Mouse (Mus musculus): Measurements from ENCODE around the gene Dnah2. TPM values are rescaled to one million over a fixed set of nuclear protein-coding genes. Genes with fewer than 3 reads are reported as not detected.

Gene Dnah2
- total RNA-seq (2023): 0.09 TPM

GRCm38 (mm10) chr11:69549060-69549656 is at the start of gene Dnah2:
Gene Dnah2 (minus strand): TSS chr11:69549110.

GRCm38 (mm10) chr11:69580091-69580514 is 31.2 kb upstream of the Dnah2 start, which contains the start of the genes Wrap53 and Trp53:
Gene Wrap53 (minus strand): TSS chr11:69580255.
Gene Trp53 (plus strand): TSS chr11:69580359.

DNA sequence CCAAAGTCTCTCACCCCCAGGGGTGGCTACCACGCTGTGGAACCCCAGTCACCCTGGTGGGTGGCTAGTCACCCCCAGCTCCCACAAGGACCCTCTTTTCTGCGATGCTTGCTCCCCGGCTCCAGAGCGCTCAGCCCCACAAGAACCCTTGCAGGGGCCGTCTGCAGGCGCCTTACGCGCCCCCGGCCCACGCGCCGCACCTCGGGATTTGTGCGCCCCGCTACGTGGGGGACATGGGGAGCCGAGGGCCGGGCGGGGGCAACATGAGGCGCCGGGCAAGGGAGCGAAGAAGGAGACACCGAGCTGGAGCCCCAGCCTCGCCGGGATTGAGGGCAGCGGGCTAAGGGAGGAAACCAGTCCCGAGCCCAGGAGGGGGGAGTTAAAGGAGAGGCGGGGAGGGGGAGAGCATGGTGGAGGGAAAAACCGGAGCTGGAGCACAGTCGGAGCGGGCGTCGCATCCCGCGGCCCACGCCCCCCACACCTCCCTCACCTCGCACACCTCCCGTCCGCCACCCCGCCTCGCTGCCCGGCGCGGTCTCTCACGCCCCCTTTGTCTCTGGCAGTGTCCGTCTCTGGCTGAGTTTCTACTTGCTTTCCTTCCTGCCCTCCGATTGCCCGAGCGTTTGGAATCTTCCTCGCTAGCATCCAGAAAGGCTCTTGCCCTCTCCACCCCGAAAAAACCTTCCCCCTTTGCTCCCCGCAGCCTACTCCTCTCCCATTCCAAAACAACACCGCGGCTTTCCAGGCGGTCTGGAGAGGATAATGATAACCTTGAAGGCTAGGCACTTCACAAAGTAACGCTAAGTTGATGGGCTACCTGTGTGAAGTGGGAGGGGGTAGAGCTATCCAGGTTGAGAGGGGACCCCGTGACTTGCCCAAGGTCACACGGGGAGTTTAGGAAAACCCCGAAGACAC is 11.2 kb upstream of the Dnah2 start, which contains the start of gene Efnb3:
Gene Efnb3, minus strand, starts transcription at position 355 of the 915 bp plus-strand sequence.

GRCm38 (mm10) chr11:69413221-69414181 is 135.4 kb downstream of the Dnah2 start, which contains the start of gene Kdm6b:
Gene Kdm6b (minus strand): TSS chr11:69413675.

DNA sequence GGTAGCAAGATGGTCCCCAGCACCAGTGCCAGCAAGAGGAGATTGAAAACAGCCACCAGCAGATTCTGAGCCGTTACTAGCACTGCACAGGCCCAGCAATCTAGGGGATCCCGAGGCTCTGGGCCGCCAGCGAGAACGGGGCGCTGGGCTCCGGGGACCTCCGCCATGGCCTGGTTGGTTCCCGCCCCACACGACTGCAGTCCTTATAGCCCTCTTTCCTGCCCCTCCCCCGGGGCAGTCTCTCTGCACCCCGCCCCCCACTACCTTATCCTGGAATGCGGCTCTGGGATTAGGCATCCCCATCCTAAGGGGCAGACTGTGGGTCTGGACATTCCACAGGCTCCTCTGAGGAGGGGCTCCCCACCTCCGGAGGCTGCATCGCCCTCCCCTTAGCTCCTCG is 150.9 kb downstream of the Dnah2 start, which contains the start of gene Tmem88:
Gene Tmem88, minus strand, starts transcription at position 176 of the 400 bp plus-strand sequence.

GRCm38 (mm10) chr11:69395235-69395633 is 153.7 kb downstream of the Dnah2 start, which contains the start of the genes Naa38 and Cyb5d1:
Gene Naa38 (plus strand): TSS chr11:69395487.
Gene Cyb5d1 (minus strand): TSS chr11:69395631.

Other genes with a start within 250 kb of the Dnah2 start
- gene Cntrob, start 225.3 kb downstream of the Dnah2 start, total RNA-seq (2023): 18.4 TPM
- 22.2 TPM for gene Trappc1, start 225.1 kb downstream of the Dnah2 start, total RNA-seq (2023)
- 1.2 TPM for gene Kcnab3, start 222.9 kb downstream of the Dnah2 start, total RNA-seq (2023)
- gene Rnf227, start 208.6 kb downstream of the Dnah2 start, total RNA-seq (2023): 1.5 TPM
- 596 TPM for gene Chd3, start 179.7 kb downstream of the Dnah2 start, total RNA-seq (2023)
- gene Naa38, start 153.6 kb downstream of the Dnah2 start, total RNA-seq (2023): 28.6 TPM
- 35.5 TPM for gene Cyb5d1, start 153.5 kb downstream of the Dnah2 start, total RNA-seq (2023)
- 9.5 TPM for gene Tmem88, start 150.9 kb downstream of the Dnah2 start, total RNA-seq (2023)
- 156 TPM for gene Kdm6b, start 135.4 kb downstream of the Dnah2 start, total RNA-seq (2023)
- gene Efnb3, start 11.1 kb upstream of the Dnah2 start, total RNA-seq (2023): 0.46 TPM
- 11.6 TPM for gene Wrap53, start 31.1 kb upstream of the Dnah2 start, total RNA-seq (2023)
- 157 TPM for gene Trp53, start 31.2 kb upstream of the Dnah2 start, total RNA-seq (2023)
- 0.21 TPM for gene Atp1b2, start 56.8 kb upstream of the Dnah2 start, total RNA-seq (2023)
- gene Shbg, start 68.8 kb upstream of the Dnah2 start, total RNA-seq (2023): not detected
- not detected for gene Sat2, start 72.9 kb upstream of the Dnah2 start, total RNA-seq (2023)
- 68.8 TPM for gene Fxr2, start 83.9 kb upstream of the Dnah2 start, total RNA-seq (2023)
- not detected for gene Sox15, start 106.2 kb upstream of the Dnah2 start, total RNA-seq (2023)
- 60.5 TPM for gene Mpdu1, start 113.5 kb upstream of the Dnah2 start, total RNA-seq (2023)
- 7.5 TPM for gene Cd68, start 117.0 kb upstream of the Dnah2 start, total RNA-seq (2023)
- gene Eif4a1, start 123.3 kb upstream of the Dnah2 start, total RNA-seq (2023): 892 TPM
- gene Senp3, start 133.0 kb upstream of the Dnah2 start, total RNA-seq (2023): 129 TPM
- not detected for gene Tnfsf13, start 136.7 kb upstream of the Dnah2 start, total RNA-seq (2023)
- gene Tnfsf12, start 146.7 kb upstream of the Dnah2 start, total RNA-seq (2023): not detected
- not detected for gene Tnfsfm13, start 147.0 kb upstream of the Dnah2 start, total RNA-seq (2023)
- gene Polr2a, start 209.5 kb upstream of the Dnah2 start, total RNA-seq (2023): 188 TPM
- gene Slc35g3, start 212.9 kb upstream of the Dnah2 start, total RNA-seq (2023): not detected
- gene Zbtb4, start 216.8 kb upstream of the Dnah2 start, total RNA-seq (2023): 52.4 TPM
- gene Chrnb1, start 246.8 kb upstream of the Dnah2 start, total RNA-seq (2023): 3.1 TPM

Data from CD8-positive naive resting alpha-beta T cell, adult 57 days (primary cell).